Mouse (Mus musculus) liver, embryonic 11.5 days (tissue): ENCODE measurements at regions not wholly inside any gene's neighbourhood (a gene's known extent, or its start where the extent isn't known, plus 50 kb on each side); places are given as distances from the start of the nearest gene placed in this dataset.

ENCODE experiments used
- ATAC-seq: fragments of 200-750 bp; cut with Nextera tagmentation; replicated peaks from 2 replicates; pipeline ENCODE4 v1.8.0; 2017; ENCODE audit warnings: moderate number of reproducible peaks, mild to moderate bottlenecking, moderate TSS enrichment, moderate library complexity; ENCODE audit not compliant: low FRiP score
- DNase-seq: peaks from one replicate; pipeline ENCODE4 v3.0.0-alpha.2; 2017; ENCODE audit warnings: low spot score
- H3K27ac ChIP-seq: fragments of 300-500 bp; sonication (generic); 2 replicates; pipeline ENCODE4 v1.5.1; 2014; ENCODE audit warnings: mild to moderate bottlenecking, low read depth, low read length, control low read depth
- H3K27me3 ChIP-seq: fragments of 300-500 bp; sonication (generic); replicated peaks from 2 replicates; pipeline ENCODE4 v1.6.1; 2014; ENCODE audit warnings: low read length, mixed read lengths; ENCODE audit not compliant: control insufficient read depth, insufficient read depth
- H3K36me3 ChIP-seq: fragments of 300-500 bp; sonication (generic); 2 replicates; pipeline ENCODE4 v1.6.1; 2014; ENCODE audit warnings: mild to moderate bottlenecking, low read length, moderate library complexity, mixed read lengths; ENCODE audit not compliant: control insufficient read depth, insufficient read depth
- H3K4me1 ChIP-seq: fragments of 300-500 bp; sonication (generic); replicated peaks from 2 replicates; pipeline ENCODE4 v1.6.1; 2014; ENCODE audit warnings: low read length, mixed read lengths; ENCODE audit not compliant: control insufficient read depth, insufficient read depth
- H3K4me2 ChIP-seq: fragments of 300-500 bp; sonication (generic); 2 replicates; pipeline ENCODE4 v1.6.1; 2014; ENCODE audit warnings: mild to moderate bottlenecking, control low read depth, moderate library complexity
- H3K4me3 ChIP-seq: fragments of 300-500 bp; sonication (generic); 2 replicates; pipeline ENCODE4 v1.5.1; 2014; ENCODE audit warnings: low read depth, low read length, control low read depth
- H3K9ac ChIP-seq: fragments of 300-500 bp; sonication (generic); 2 replicates; pipeline ENCODE4 v1.6.1; 2014; ENCODE audit warnings: low read depth, low read length, control low read depth
- H3K9me3 ChIP-seq: fragments of 300-500 bp; sonication (generic); 2 replicates; pipeline ENCODE4 v1.6.1; 2016; ENCODE audit warnings: low read length, inconsistent platforms, mixed read lengths; ENCODE audit not compliant: control insufficient read depth
- WGBS: fragments of 180-500 bp; shearing (Covaris S2); extraction: QIAGEN DNeasy Blood & Tissue Kit; methylation state at CpG from one replicate; pipeline ENCODE4 v1.1.7; 2014; 5-methylcytosine and 5-hydroxymethylcytosine counted together

GRCm38 (mm10) chr9:84673327-84673726 lies 639.2 kb upstream of the Gm11114 start:
- Histone ChIP-seq H3K4me3 (no peak overlapping the region), H3K27ac (no peak overlapping the region), H3K4me1 (no peaks in the 10 kb centered on the region), H3K9ac (no peak overlapping the region), H3K9me3 (no peaks in the 10 kb centered on the region), H3K27me3 (no peaks in the 10 kb centered on the region), H3K36me3 (no peaks in the 10 kb centered on the region), H3K4me2 (no peak overlapping the region)
- ATAC-seq (no peak), DNase-seq (no peak)
- WGBS = 70% methylated on average over 3 of the region's 3 CpGs

- Histone ChIP-seq H3K27ac (no peak overlapping the region), H3K4me2 (no peak overlapping the region), H3K9ac (no peak overlapping the region), H3K4me3 (no peak overlapping the region), H3K4me1 (no peaks in the 10 kb centered on the region), H3K9me3 (no peaks in the 10 kb centered on the region), H3K27me3 (no peaks in the 10 kb centered on the region), H3K36me3 (no peaks in the 10 kb centered on the region)
- DNase-seq (no peak), ATAC-seq (no peak)
- WGBS = 86% methylated on average over 1 of the region's 1 CpGs
Observed at GRCm38 (mm10) chr9:84678416-84678815, 634.2 kb upstream of the Gm11114 start.

GRCm38 (mm10) chr9:84718615-84719191 lies 593.9 kb upstream of the Gm11114 start:
- 71% methylated on average over 3 of the region's 3 CpGs for WGBS
- no peak overlapping the region for H3K9ac ChIP-seq
- ATAC-seq = no peak

GRCm38 (mm10) chr9:84719396-84719795 lies 593.2 kb upstream of the Gm11114 start:
- H3K9ac ChIP-seq = no peak overlapping the region
- no peaks in the 10 kb centered on the region for H3K27me3 ChIP-seq
- H3K27ac ChIP-seq = no peak overlapping the region
- H3K4me1 ChIP-seq = no peaks in the 10 kb centered on the region
- no peak overlapping the region for H3K4me2 ChIP-seq
- ATAC-seq = no peak
- no peaks in the 10 kb centered on the region for H3K9me3 ChIP-seq
- 77% methylated on average over 3 of the region's 3 CpGs for WGBS
- DNase-seq = no peak
- H3K4me3 ChIP-seq = no peak overlapping the region
- no peaks in the 10 kb centered on the region for H3K36me3 ChIP-seq

More at GRCm38 (mm10) chr9:84718615-84719191, 593.9 kb upstream of the Gm11114 start:
- Histone ChIP-seq H3K9me3 (no peaks in the 10 kb centered on the region), H3K4me3 (no peak overlapping the region), H3K4me2 (no peak overlapping the region), H3K27me3 (no peaks in the 10 kb centered on the region), H3K36me3 (no peaks in the 10 kb centered on the region), H3K4me1 (no peaks in the 10 kb centered on the region), H3K27ac (no peak overlapping the region)
- no peak for DNase-seq

GRCm38 (mm10) chr9:84720454-84720853 lies 592.1 kb upstream of the Gm11114 start:
- no peak overlapping the region for H3K4me3 ChIP-seq
- H3K36me3 ChIP-seq = no peaks in the 10 kb centered on the region
- H3K4me1 ChIP-seq = no peaks in the 10 kb centered on the region
- 76% methylated on average over 2 of the region's 2 CpGs for WGBS
- no peaks in the 10 kb centered on the region for H3K27me3 ChIP-seq
- H3K9ac ChIP-seq = no peak overlapping the region
- H3K9me3 ChIP-seq = no peaks in the 10 kb centered on the region
- no peak overlapping the region for H3K4me2 ChIP-seq
- no peak overlapping the region for H3K27ac ChIP-seq
- no peak for DNase-seq
- ATAC-seq = no peak

- H3K4me1 ChIP-seq = no peaks in the 10 kb centered on the region
- no peak overlapping the region for H3K27ac ChIP-seq
- DNase-seq = no peak
- H3K9me3 ChIP-seq = no peaks in the 10 kb centered on the region
- no peak for ATAC-seq
- H3K4me2 ChIP-seq = no peak overlapping the region
- H3K36me3 ChIP-seq = no peaks in the 10 kb centered on the region
- no peaks in the 10 kb centered on the region for H3K27me3 ChIP-seq
- 78% methylated on average over 2 of the region's 2 CpGs for WGBS
- H3K9ac ChIP-seq = no peak overlapping the region
- H3K4me3 ChIP-seq = no peak overlapping the region
Observed at GRCm38 (mm10) chr9:84739266-84739665, 573.3 kb upstream of the Gm11114 start.

- no peak overlapping the region for H3K4me2 ChIP-seq
- H3K36me3 ChIP-seq = no peaks in the 10 kb centered on the region
- WGBS = 82% methylated on average over 2 of the region's 2 CpGs
- H3K27me3 ChIP-seq = no peaks in the 10 kb centered on the region
- no peak for DNase-seq
- H3K27ac ChIP-seq = no peak overlapping the region
- H3K4me1 ChIP-seq = no peaks in the 10 kb centered on the region
- H3K9ac ChIP-seq = no peak overlapping the region
- no peak overlapping the region for H3K4me3 ChIP-seq
- no peak for ATAC-seq
- no peaks in the 10 kb centered on the region for H3K9me3 ChIP-seq
Observed at GRCm38 (mm10) chr9:84740336-84740735, 572.2 kb upstream of the Gm11114 start.

- H3K9ac ChIP-seq = no peak overlapping the region
- no peaks in the 10 kb centered on the region for H3K27me3 ChIP-seq
- H3K4me3 ChIP-seq = no peak overlapping the region
- WGBS = 67% methylated on average over 1 of the region's 1 CpGs
- ATAC-seq (no peak), DNase-seq (no peak)
- no peak overlapping the region for H3K4me2 ChIP-seq
- no peaks in the 10 kb centered on the region for H3K9me3 ChIP-seq
- no peaks in the 10 kb centered on the region for H3K4me1 ChIP-seq
- H3K27ac ChIP-seq = no peak overlapping the region
- H3K36me3 ChIP-seq = no peaks in the 10 kb centered on the region
Observed at GRCm38 (mm10) chr9:84754332-84754731, 558.2 kb upstream of the Gm11114 start.

- Histone ChIP-seq H3K9me3 (no peaks in the 10 kb centered on the region), H3K4me2 (no peak overlapping the region), H3K9ac (no peak overlapping the region), H3K36me3 (no peaks in the 10 kb centered on the region), H3K27me3 (no peaks in the 10 kb centered on the region), H3K4me3 (no peak overlapping the region), H3K4me1 (no peaks in the 10 kb centered on the region), H3K27ac (no peak overlapping the region)
- ATAC-seq (no peak), DNase-seq (no peak)
- 80% methylated on average over 2 of the region's 2 CpGs for WGBS
Observed at GRCm38 (mm10) chr9:84754828-84755227, 557.7 kb upstream of the Gm11114 start.
